Mouse (Mus musculus): ENCODE data around the gene Vmn1r48. TPM values are rescaled to one million over a fixed set of nuclear protein-coding genes. Genes with fewer than 3 reads are reported as not detected.
"Not testable (repeated sequence)": the region's sequence is repeated elsewhere in the genome, so short reads cannot be mapped to it uniquely, and the experiment has no call there.

Gene Vmn1r48
- polyA plus RNA-seq (2014; fragmentation: Nextera tagmentation; extraction: Ambion mirVana), result not detected in 2 replicates

DNA sequence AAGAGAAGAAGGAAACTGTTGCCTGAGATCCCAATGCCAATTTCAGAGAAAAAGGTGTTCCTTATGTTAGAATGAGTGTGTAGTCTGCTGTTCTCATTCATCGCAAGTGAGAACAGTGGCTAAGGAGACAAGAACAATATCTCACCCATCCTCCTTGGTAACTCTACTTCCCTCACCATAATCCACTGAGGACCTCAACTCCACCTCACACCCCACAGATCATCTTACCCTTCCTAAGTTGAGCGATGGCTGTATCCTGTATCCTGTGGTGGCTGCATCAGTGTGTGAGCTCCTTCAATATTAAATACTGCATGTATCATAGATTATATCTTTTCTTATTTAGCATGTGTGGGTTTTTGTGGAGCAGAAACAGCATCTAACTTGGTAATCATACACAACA lies at the start of gene Vmn1r48:
TSS of gene Vmn1r48 (minus strand) at position 101 of the 400 bp plus-strand sequence.
- DNase-seq (ENCODE audit: low spot score); H3K9ac ChIP-seq (ENCODE audit: low read length); H3K4me2 ChIP-seq (ENCODE audit: low read depth, low read length, severe bottlenecking); H3K4me3 ChIP-seq (ENCODE audit: low read depth, low read length); ATAC-seq (replicated peaks; ENCODE audit: low FRiP score); H3K4me1 ChIP-seq (replicated peaks; ENCODE audit: control insufficient read depth, insufficient read depth, low read length); H3K9me3 ChIP-seq (ENCODE audit: control insufficient read depth, low read length); H3K27me3 ChIP-seq (ENCODE audit: control insufficient read depth, insufficient read depth, low read length); H3K36me3 ChIP-seq (ENCODE audit: control insufficient read depth, insufficient read depth, low read length); H3K27ac ChIP-seq (ENCODE audit: low read depth, low read length): not testable (repeated sequence)
- no CpG with 5 or more reads among the region's 2 CpGs for WGBS

GRCm38 (mm10) chr6:90078406-90078805 lies 41.8 kb upstream of the Vmn1r48 start, which contains the start of gene Vmn1r49:
Gene Vmn1r49, minus strand, starts transcription at chr6:90078506.
- DNase-seq (ENCODE audit: low spot score), result no peak
- no peak for ATAC-seq (replicated peaks; ENCODE audit: low FRiP score)
- Histone ChIP-seq H3K4me1 (replicated peaks; ENCODE audit: control insufficient read depth, insufficient read depth, low read length) (no peaks in the 10 kb centered on the region), H3K9me3 (ENCODE audit: control insufficient read depth, low read length) (peaks cover 2% of the 10 kb centered on the region; the same call in 1 of the 2 replicates), H3K4me3 (ENCODE audit: low read depth, low read length) (no peak within 1 kb of the TSS), H3K27me3 (ENCODE audit: control insufficient read depth, insufficient read depth, low read length) (no peaks in the 10 kb centered on the region), H3K9ac (ENCODE audit: low read length) (no peak within 1 kb of the TSS), H3K27ac (ENCODE audit: low read depth, low read length) (no peak within 1 kb of the TSS), H3K36me3 (ENCODE audit: control insufficient read depth, insufficient read depth, low read length) (no peaks in the 10 kb centered on the region), H3K4me2 (ENCODE audit: low read depth, low read length, severe bottlenecking) (no peak within 1 kb of the TSS)
- WGBS, result 83% methylated on average over 4 of the region's 4 CpGs

DNA sequence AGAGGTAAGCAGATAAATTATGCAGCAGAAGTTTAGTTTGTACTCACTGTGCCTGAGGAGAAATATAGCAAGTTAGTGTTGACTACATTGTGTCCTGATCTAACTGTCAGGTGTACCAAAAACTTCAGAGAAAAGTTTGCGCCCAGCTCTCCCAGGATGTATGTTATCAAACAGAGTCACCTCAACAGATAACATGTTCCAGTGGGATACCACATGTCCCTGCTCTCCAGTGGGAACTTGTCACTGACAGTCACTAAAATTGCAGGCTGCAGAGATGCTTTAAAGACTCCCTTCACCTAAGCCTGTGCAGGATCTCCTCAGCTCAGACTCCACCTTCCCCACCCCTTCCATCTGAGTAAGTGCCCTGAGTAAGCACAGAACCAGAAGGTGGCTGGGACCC lies 20.8 kb downstream of the Vmn1r48 start, which contains the start of gene Vmn1r47:
TSS of gene Vmn1r47 (plus strand) at position 301 of the 400 bp plus-strand sequence.
- DNase-seq (ENCODE audit: low spot score); H3K4me2 ChIP-seq (ENCODE audit: low read depth, low read length, severe bottlenecking); ATAC-seq (replicated peaks; ENCODE audit: low FRiP score); H3K27ac ChIP-seq (ENCODE audit: low read depth, low read length); H3K9ac ChIP-seq (ENCODE audit: low read length); H3K4me1 ChIP-seq (replicated peaks; ENCODE audit: control insufficient read depth, insufficient read depth, low read length); H3K9me3 ChIP-seq (ENCODE audit: control insufficient read depth, low read length); H3K4me3 ChIP-seq (ENCODE audit: low read depth, low read length); H3K27me3 ChIP-seq (ENCODE audit: control insufficient read depth, insufficient read depth, low read length); H3K36me3 ChIP-seq (ENCODE audit: control insufficient read depth, insufficient read depth, low read length): not testable (repeated sequence)
- WGBS, result 89% methylated on average over 1 of the region's 1 CpGs

DNA sequence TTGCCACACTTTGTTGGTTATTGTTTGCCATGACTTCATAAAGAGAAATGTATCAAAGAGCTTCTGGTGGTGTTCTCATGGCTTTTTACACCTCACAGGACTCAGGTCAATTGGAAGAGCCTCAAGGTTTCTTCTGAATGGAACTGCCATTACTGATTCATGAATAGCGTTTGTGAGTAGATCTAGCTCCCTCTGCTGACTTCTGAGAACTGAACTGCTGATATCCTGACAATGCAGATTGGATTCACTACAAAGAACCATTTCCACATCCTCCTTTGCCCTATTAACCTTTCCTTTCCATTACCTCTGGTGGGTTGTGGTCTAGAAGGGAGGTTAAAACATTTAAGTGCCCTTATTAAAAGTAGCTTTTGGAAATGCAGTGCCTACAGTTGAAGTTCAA lies 50.7 kb downstream of the Vmn1r48 start:
- no peaks in the 10 kb centered on the region for H3K36me3 ChIP-seq (ENCODE audit: control insufficient read depth, insufficient read depth, low read length)
- no peak overlapping the region for H3K9ac ChIP-seq (ENCODE audit: low read length)
- no peaks in the 10 kb centered on the region for H3K9me3 ChIP-seq (ENCODE audit: control insufficient read depth, low read length)
- H3K4me2 ChIP-seq (ENCODE audit: low read depth, low read length, severe bottlenecking), result no peak overlapping the region
- no peak overlapping the region for H3K4me3 ChIP-seq (ENCODE audit: low read depth, low read length)
- WGBS, result 18% methylated on average over 1 of the region's 1 CpGs
- no peaks in the 10 kb centered on the region for H3K27me3 ChIP-seq (ENCODE audit: control insufficient read depth, insufficient read depth, low read length)
- no peaks in the 10 kb centered on the region for H3K4me1 ChIP-seq (replicated peaks; ENCODE audit: control insufficient read depth, insufficient read depth, low read length)
- no peak overlapping the region for H3K27ac ChIP-seq (ENCODE audit: low read depth, low read length)
- ATAC-seq (replicated peaks; ENCODE audit: low FRiP score), result no peak
- DNase-seq (ENCODE audit: low spot score), result no peak

Other genes starting within 250 kb of the Vmn1r48 start
- not detected in 2 replicates for gene Vmn1r42, start 160.4 kb downstream of the Vmn1r48 start, polyA plus RNA-seq (2014; fragmentation: Nextera tagmentation; extraction: Ambion mirVana)
- gene Vmn1r43, start 160.4 kb downstream of the Vmn1r48 start, polyA plus RNA-seq (2014; fragmentation: Nextera tagmentation; extraction: Ambion mirVana), result not detected in 2 replicates
- not detected in 2 replicates for gene Vmn1r44, start 153.2 kb downstream of the Vmn1r48 start, polyA plus RNA-seq (2014; fragmentation: Nextera tagmentation; extraction: Ambion mirVana)
- not detected in 2 replicates for gene Vmn1r45, start 96.2 kb downstream of the Vmn1r48 start, polyA plus RNA-seq (2014; fragmentation: Nextera tagmentation; extraction: Ambion mirVana)
- not detected in 2 replicates for gene Vmn1r46, start 67.5 kb downstream of the Vmn1r48 start, polyA plus RNA-seq (2014; fragmentation: Nextera tagmentation; extraction: Ambion mirVana)
- gene Vmn1r47, start 20.7 kb downstream of the Vmn1r48 start, polyA plus RNA-seq (2014; fragmentation: Nextera tagmentation; extraction: Ambion mirVana), result not detected in 2 replicates
- not detected in 2 replicates for gene Vmn1r49, start 41.7 kb upstream of the Vmn1r48 start, polyA plus RNA-seq (2014; fragmentation: Nextera tagmentation; extraction: Ambion mirVana)
- not detected in 2 replicates for gene Vmn1r50, start 64.6 kb upstream of the Vmn1r48 start, polyA plus RNA-seq (2014; fragmentation: Nextera tagmentation; extraction: Ambion mirVana)
- gene Vmn1r51, start 85.8 kb upstream of the Vmn1r48 start, polyA plus RNA-seq (2014; fragmentation: Nextera tagmentation; extraction: Ambion mirVana), result not detected in 2 replicates
- gene Vmn1r52, start 138.0 kb upstream of the Vmn1r48 start, polyA plus RNA-seq (2014; fragmentation: Nextera tagmentation; extraction: Ambion mirVana), result not detected in 2 replicates
- not detected in 2 replicates for gene V1ra8, start 166.0 kb upstream of the Vmn1r48 start, polyA plus RNA-seq (2014; fragmentation: Nextera tagmentation; extraction: Ambion mirVana)
- not detected in 2 replicates for gene Vmn1r53, start 187.6 kb upstream of the Vmn1r48 start, polyA plus RNA-seq (2014; fragmentation: Nextera tagmentation; extraction: Ambion mirVana)
- gene Vmn1r54, start 209.5 kb upstream of the Vmn1r48 start, polyA plus RNA-seq (2014; fragmentation: Nextera tagmentation; extraction: Ambion mirVana), result not detected in 2 replicates

All from forebrain, embryonic 11.5 days (tissue).